Mouse (Mus musculus) heart, postnatal 10 days (tissue): ENCODE results near the gene Duox1. TPM values are rescaled to one million over a fixed set of nuclear protein-coding genes. Genes with fewer than 3 reads are reported as not detected.

Experiments used
- total RNA-seq, 2 experiments: library from RNA; stranded (reverse); gene quantifications; 2 replicates each; pipeline ENCODE4 v1.2.3; 2021

Gene Duox1
- total RNA-seq, 2 experiments from 2014 or later = 0.22 to 0.26 TPM

Other genes with a start within 250 kb of the Duox1 start
- gene Spg11, start 197.3 kb upstream of the Duox1 start, total RNA-seq = 10 to 100 TPM; 12.1 to 12.2 TPM
- gene B2m, start 168.0 kb upstream of the Duox1 start, total RNA-seq = 100 to 1,000 TPM; 130 to 134 TPM
- not detected for gene Trim69, start 155.0 kb upstream of the Duox1 start, total RNA-seq
- gene Patl2, start 129.5 kb upstream of the Duox1 start, total RNA-seq = not detected
- gene Terb2, start 129.4 kb upstream of the Duox1 start, total RNA-seq = not detected
- 100 to 1,000 TPM in 1 of 2 experiments, 10 to 100 TPM in 1; 88.5 to 113 TPM for gene Sord, start 80.9 kb upstream of the Duox1 start, total RNA-seq
- under 1 TPM; 0.34 to 0.45 TPM for gene Duox2, start 17.2 kb upstream of the Duox1 start, total RNA-seq
- not detected for gene Duoxa2, start 16.8 kb upstream of the Duox1 start, total RNA-seq
- under 1 TPM; 0.27 to 0.45 TPM for gene Duoxa1, start 1.9 kb upstream of the Duox1 start, total RNA-seq
- gene Shf, start 53.5 kb downstream of the Duox1 start, total RNA-seq = 1 to 10 TPM; 7.9 to 9.6 TPM
- gene Slc28a2, start 110.8 kb downstream of the Duox1 start, total RNA-seq = 10 to 100 TPM; 23.0 to 32.1 TPM
- under 1 TPM; 0.67 to 0.74 TPM for gene Gm14085, start 169.3 kb downstream of the Duox1 start, total RNA-seq